Mouse (Mus musculus) brain, embryonic 14.5 days (tissue): ENCODE measurements at regions not wholly inside any gene's neighbourhood (a gene's known extent, or its start where the extent isn't known, plus 50 kb on each side); places are given as distances from the start of the nearest gene placed in this dataset.

ENCODE experiments used
- CTCF ChIP-seq: fragments of 200-500 bp; IDR thresholded peaks from 2 replicates; pipeline ENCODE4 v1.5.1; 2012; ENCODE audit warnings: inconsistent platforms, mild to moderate bottlenecking, moderate library complexity, borderline replicate concordance; ENCODE audit not compliant: insufficient read depth, insufficient read length; ENCODE audit errors: extremely low read depth
- POLR2A ChIP-seq: fragments of 200-500 bp; IDR thresholded peaks from 2 replicates; pipeline ENCODE4 v1.6.1; 2012; ENCODE audit warnings: mild to moderate bottlenecking, inconsistent platforms, borderline replicate concordance; ENCODE audit not compliant: poor library complexity, insufficient read depth, insufficient read length, severe bottlenecking; ENCODE audit errors: extremely low read depth

GRCm38 (mm10) chr2:11869983-11870382 lies 92.3 kb downstream of the Ankrd16 start:
- no peak for TF ChIP-seq POLR2A
- no peak for TF ChIP-seq CTCF
